ENCODE assay signal across 10 mouse cellular contexts in genomic region chr10:59980815-59981244, GRCm38 (mm10). TPM values are rescaled to one million over a fixed set of nuclear protein-coding genes. Genes with fewer than 3 reads are reported as not detected.
DNase-seq lines count a peak whose midpoint lies in the region; ATAC-seq lines count a peak whose summit lies in the region.
"Had no signal": no experiment of that assay in that cellular context is flagged by ENCODE, and none has a peak within 500 bp of the region (broad histone marks: within the 10 kb centered on the region; RNA-seq: fewer than 3 reads in every experiment).

No protein-coding gene starts in this region.

- ATAC-seq in kidney, embryonic 15.5 days (replicated peaks; ENCODE audit: low FRiP score): no peak
- ATAC-seq in embryonic facial prominence, embryonic 14.5 days (ENCODE audit: low read depth): no peak
- peak; percentile 51 for ATAC-seq in liver, embryonic 15.5 days (ENCODE audit: insufficient read depth)
- ATAC-seq: Patski had no signal

- H3K9me3 ChIP-seq in kidney, embryonic 15.5 days (replicated peaks): no peaks in the 10 kb centered on the region
- H3K9me3 ChIP-seq in embryonic facial prominence, embryonic 14.5 days (ENCODE audit: control insufficient read depth, low read length): no peaks in the 10 kb centered on the region
- no peaks in the 10 kb centered on the region for H3K9me3 ChIP-seq in liver, embryonic 15.5 days (replicated peaks)
- H3K9me3 ChIP-seq: hindbrain, embryonic 15.5 days had no signal

- H3K36me3 ChIP-seq in kidney, embryonic 15.5 days: peaks cover 8% of the 10 kb centered on the region
- H3K36me3 ChIP-seq in embryonic facial prominence, embryonic 14.5 days (ENCODE audit: control insufficient read depth, insufficient read depth, low read length): peaks cover 17% of the 10 kb centered on the region; the same call in 1 of the 2 replicates
- H3K36me3 ChIP-seq in liver, embryonic 15.5 days (replicated peaks): peaks cover 4% of the 10 kb centered on the region; the same call in 1 of the 2 replicates
- H3K36me3 ChIP-seq in splenic B cell, adult 2 months (ENCODE audit: control insufficient read depth, insufficient read depth, low read length, poor library complexity, severe bottlenecking): no peaks in the 10 kb centered on the region

- H3K4me3 ChIP-seq in kidney, embryonic 15.5 days (replicated peaks): no peak overlapping the region
- H3K4me3 ChIP-seq in embryonic facial prominence, embryonic 14.5 days (ENCODE audit: low read depth, low read length): no peak overlapping the region
- H3K4me3 ChIP-seq in liver, embryonic 15.5 days (replicated peaks): no peak overlapping the region
- H3K4me3 ChIP-seq: hindbrain, embryonic 15.5 days had no signal

- no peaks in the 10 kb centered on the region for H3K27me3 ChIP-seq in kidney, embryonic 15.5 days
- no peaks in the 10 kb centered on the region for H3K27me3 ChIP-seq in embryonic facial prominence, embryonic 14.5 days (replicated peaks; ENCODE audit: control insufficient read depth, insufficient read depth, low read length)
- H3K27me3 ChIP-seq in liver, embryonic 15.5 days: no peaks in the 10 kb centered on the region
- H3K27me3 ChIP-seq in splenic B cell, adult 2 months (ENCODE audit: control insufficient read depth, insufficient read depth, low read length, poor library complexity, severe bottlenecking): no peaks in the 10 kb centered on the region
- H3K27me3 ChIP-seq: hindbrain, embryonic 15.5 days; Patski had no signal

- intact Hi-C loops in gastrocnemius, postnatal 14 days (cut with DNase I; ENCODE audit: low total_unique reads): no loop called here

- 85% methylated on average over 6 of the region's 6 CpGs for WGBS in kidney, embryonic 15.5 days
- WGBS in embryonic facial prominence, embryonic 14.5 days: 84% methylated on average over 6 of the region's 6 CpGs
- WGBS in liver, embryonic 15.5 days (ENCODE audit: insufficient replicate concordance): 25% methylated on average over 6 of the region's 6 CpGs

- no peak overlapping the region for H3K9ac ChIP-seq in kidney, embryonic 15.5 days
- H3K9ac ChIP-seq in embryonic facial prominence, embryonic 14.5 days (ENCODE audit: low read depth, low read length): no peak overlapping the region
- no peak overlapping the region for H3K9ac ChIP-seq in liver, embryonic 15.5 days
- H3K9ac ChIP-seq: hindbrain, embryonic 15.5 days had no signal

- no peak for DNase-seq in kidney, adult 9 months
- DNase-seq in embryonic facial prominence, embryonic 14.5 days (ENCODE audit: low spot score): no peak
- DNase-seq in splenic B cell, adult 2 months (ENCODE audit: low read depth, low spot score): peak; percentile 84
- DNase-seq in layer of hippocampus, adult 18-20 months (ENCODE audit: low spot score in 2 of 2): no peak
- no peak for DNase-seq in urinary bladder, postnatal 25 days (ENCODE audit: low spot score)
- no peak for DNase-seq in gastrocnemius, postnatal 14 days

- no peak overlapping the region for H3K4me2 ChIP-seq in kidney, embryonic 15.5 days
- H3K4me2 ChIP-seq in embryonic facial prominence, embryonic 14.5 days (ENCODE audit: low read depth, low read length): no peak overlapping the region
- no peak overlapping the region; the same call in 1 of the 2 replicates for H3K4me2 ChIP-seq in liver, embryonic 15.5 days
- H3K4me2 ChIP-seq: hindbrain, embryonic 15.5 days had no signal

- H3K27ac ChIP-seq in kidney, embryonic 15.5 days: peak overlapping the region; percentile 18; the same call in 1 of the 2 replicates
- 0 out of 2 replicates have a peak overlapping the region, but pooled peaks have one; percentile 15 for H3K27ac ChIP-seq in embryonic facial prominence, embryonic 14.5 days (replicated peaks; ENCODE audit: low read depth, low read length)
- peak overlapping the region; percentile 48 for H3K27ac ChIP-seq in liver, embryonic 15.5 days (replicated peaks)
- H3K27ac ChIP-seq: hindbrain, embryonic 15.5 days had no signal

- peaks cover 35% of the 10 kb centered on the region for H3K4me1 ChIP-seq in kidney, embryonic 15.5 days
- H3K4me1 ChIP-seq in embryonic facial prominence, embryonic 14.5 days (ENCODE audit: control insufficient read depth, insufficient read depth, low read length): peaks cover 23% of the 10 kb centered on the region
- peaks cover 36% of the 10 kb centered on the region for H3K4me1 ChIP-seq in liver, embryonic 15.5 days (replicated peaks)

RNA-seq across cellular contexts. Expression of gene Ascc1, which starts 21.8 kb away (rescaled TPM):
- 48.7 and 50.6 TPM in 2 replicates for polyA plus RNA-seq in kidney, embryonic 15.5 days (2015; fragmentation: Nextera tagmentation; extraction: Ambion mirVana)
- polyA plus RNA-seq in embryonic facial prominence, embryonic 14.5 days (2014; fragmentation: Nextera tagmentation; extraction: Ambion mirVana): 36.5 and 37.8 TPM in 2 replicates
- 15.7 and 16.5 TPM in 2 replicates for polyA plus RNA-seq in liver, embryonic 15.5 days (2015; fragmentation: Nextera tagmentation; extraction: Ambion mirVana)
- total RNA-seq in layer of hippocampus, adult 18-20 months (2021): 10 to 100 TPM; 15.4 to 17.9 TPM
- 10 to 100 TPM; 11.2 to 13.2 TPM for total RNA-seq in gastrocnemius, postnatal 14 days (2021)

RNA-seq across cellular contexts. Expression of gene Anapc16, which starts 22.1 kb away (rescaled TPM):
- 102 and 107 TPM in 2 replicates for polyA plus RNA-seq in kidney, embryonic 15.5 days (2015; fragmentation: Nextera tagmentation; extraction: Ambion mirVana)
- 96.2 and 101 TPM in 2 replicates for polyA plus RNA-seq in embryonic facial prominence, embryonic 14.5 days (2014; fragmentation: Nextera tagmentation; extraction: Ambion mirVana)
- polyA plus RNA-seq in liver, embryonic 15.5 days (2015; fragmentation: Nextera tagmentation; extraction: Ambion mirVana): 37.5 and 39.0 TPM in 2 replicates
- 10 to 100 TPM; 66.9 to 73.1 TPM for total RNA-seq in layer of hippocampus, adult 18-20 months (2021)
- total RNA-seq in gastrocnemius, postnatal 14 days (2021): 10 to 100 TPM; 35.6 to 47.3 TPM

RNA-seq across cellular contexts. Expression of gene Ddit4, which starts 29.2 kb away (rescaled TPM):
- polyA plus RNA-seq in kidney, embryonic 15.5 days (2015; fragmentation: Nextera tagmentation; extraction: Ambion mirVana): 31.0 and 36.3 TPM in 2 replicates
- polyA plus RNA-seq in embryonic facial prominence, embryonic 14.5 days (2014; fragmentation: Nextera tagmentation; extraction: Ambion mirVana): 8.7 and 9.2 TPM in 2 replicates
- polyA plus RNA-seq in liver, embryonic 15.5 days (2015; fragmentation: Nextera tagmentation; extraction: Ambion mirVana): 5.6 and 6.6 TPM in 2 replicates
- 10 to 100 TPM; 69.7 to 89.5 TPM for total RNA-seq in layer of hippocampus, adult 18-20 months (2021)
- total RNA-seq in gastrocnemius, postnatal 14 days (2021): 10 to 100 TPM; 15.4 to 70.6 TPM
